Mouse (Mus musculus) spleen, postnatal 4 days (tissue): ENCODE results near the gene Slit1.

Experiments
- DNase-seq, 2 experiments: peaks; one replicate each; pipeline ENCODE4 v3.0.0; 2022; ENCODE audit warnings: low spot score in 2 of 2

Slit1 gene

DNA sequence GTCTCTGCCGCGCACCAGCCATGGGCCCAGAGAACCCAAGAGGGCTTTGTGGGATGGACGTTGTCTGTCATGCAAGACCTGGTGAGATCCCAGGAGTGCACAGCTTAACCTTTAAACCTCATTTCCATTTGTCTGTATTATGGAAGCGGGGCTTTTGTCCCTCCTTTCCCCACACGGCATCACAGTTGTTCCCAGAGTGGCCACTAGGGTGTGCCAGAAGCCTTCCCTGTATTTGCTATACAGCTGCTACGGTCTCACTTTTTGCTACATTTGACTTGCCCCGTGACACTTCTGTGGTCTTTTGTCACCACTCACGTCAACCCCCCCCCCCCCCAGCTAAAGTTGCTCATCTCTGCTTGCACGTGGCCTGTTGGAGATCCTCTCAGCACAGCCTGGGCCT, 87.5 kb downstream of the Slit1 start:
- DNase-seq = peak; percentile 64 to 87

- no peak for DNase-seq
Measured at GRCm38 (mm10) chr19:41655089-41655783, 88.2 kb downstream of the Slit1 start.

GRCm38 (mm10) chr19:41651967-41652366, 91.5 kb downstream of the Slit1 start:
- no peak for DNase-seq

DNA sequence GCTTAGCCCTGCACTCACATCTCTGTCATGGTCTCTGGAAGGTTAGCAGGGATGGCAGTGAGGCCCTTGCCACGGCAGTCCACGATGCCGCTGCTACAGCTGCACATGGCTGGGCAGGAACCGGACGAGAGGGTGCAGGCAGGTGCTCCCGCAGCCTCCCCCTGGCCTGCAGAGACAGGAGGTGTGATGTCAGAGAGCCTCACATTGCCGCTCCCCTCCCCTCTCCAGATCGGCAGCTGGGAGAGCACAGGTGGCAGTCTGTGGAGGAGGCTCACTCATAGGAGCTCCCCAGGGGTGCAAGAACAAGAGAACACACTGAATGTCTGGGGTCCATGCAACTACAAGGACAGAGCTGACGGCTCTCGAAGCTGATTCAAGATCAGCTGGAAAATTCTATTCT, 94.1 kb downstream of the Slit1 start:
- DNase-seq = no peak

DNA sequence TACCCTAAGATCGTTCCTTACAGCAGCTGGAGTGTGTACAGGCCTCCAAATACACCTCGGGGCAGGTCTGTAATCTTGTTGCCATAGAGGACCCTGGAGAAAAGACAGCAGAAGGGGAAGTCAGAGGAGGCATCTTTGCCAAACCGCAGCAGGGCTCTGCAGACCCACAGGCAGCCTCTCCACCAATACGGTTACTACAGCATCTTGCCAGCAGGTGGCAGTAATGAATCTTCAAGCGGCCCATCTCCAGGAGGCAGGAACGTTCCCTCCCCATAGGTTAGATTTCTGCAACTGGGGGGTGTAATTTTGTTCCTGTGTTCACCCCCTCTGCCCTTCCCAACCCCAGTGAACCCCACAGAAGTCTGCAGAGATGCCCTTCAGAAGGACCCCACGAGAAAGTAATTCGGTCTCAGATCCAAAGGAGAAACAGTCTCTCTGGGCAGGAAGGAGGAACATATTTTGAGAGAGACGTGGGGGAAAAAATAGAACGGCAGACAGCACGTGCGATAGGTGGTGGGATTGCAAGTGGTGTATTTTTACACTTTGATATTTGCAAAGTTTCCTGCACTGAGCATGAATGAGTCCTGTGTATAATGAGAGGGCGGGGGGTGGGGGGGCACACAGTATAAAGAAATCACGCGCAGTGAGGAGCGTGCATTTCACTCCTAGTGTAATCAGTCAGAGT, 96.4 kb downstream of the Slit1 start:
- peak; percentile 75 to 90 for DNase-seq

- DNase-seq = peak in 1 of 2 experiments; percentile 39
Measured at GRCm38 (mm10) chr19:41643010-41643409, 100.5 kb downstream of the Slit1 start.

DNA sequence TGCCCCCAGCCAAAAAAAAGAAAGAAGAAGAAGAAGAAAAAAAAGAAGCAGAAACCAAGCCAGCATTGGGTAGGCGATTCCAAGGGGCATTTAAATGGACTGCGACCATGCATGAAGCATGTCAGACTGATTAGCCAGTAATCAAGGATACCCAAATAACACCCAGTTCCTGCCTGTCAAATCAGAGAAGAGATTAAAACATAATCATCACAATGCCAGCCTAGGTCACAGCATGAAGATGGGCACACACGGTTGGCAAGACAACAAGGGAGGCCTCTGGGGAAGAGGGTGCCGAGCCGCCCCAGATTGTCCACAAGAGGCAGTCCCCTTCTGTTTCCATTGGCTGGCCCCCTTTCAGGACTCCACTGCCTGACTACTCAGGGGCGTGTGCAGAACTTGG, 108.5 kb downstream of the Slit1 start:
- DNase-seq = no peak

GRCm38 (mm10) chr19:41634099-41634498, 109.4 kb downstream of the Slit1 start:
- DNase-seq = no peak

GRCm38 (mm10) chr19:41629532-41629931, 113.9 kb downstream of the Slit1 start:
- peak; percentile 48 to 77 for DNase-seq

- no peak for DNase-seq
Measured at GRCm38 (mm10) chr19:41628970-41629369, 114.5 kb downstream of the Slit1 start.

DNA sequence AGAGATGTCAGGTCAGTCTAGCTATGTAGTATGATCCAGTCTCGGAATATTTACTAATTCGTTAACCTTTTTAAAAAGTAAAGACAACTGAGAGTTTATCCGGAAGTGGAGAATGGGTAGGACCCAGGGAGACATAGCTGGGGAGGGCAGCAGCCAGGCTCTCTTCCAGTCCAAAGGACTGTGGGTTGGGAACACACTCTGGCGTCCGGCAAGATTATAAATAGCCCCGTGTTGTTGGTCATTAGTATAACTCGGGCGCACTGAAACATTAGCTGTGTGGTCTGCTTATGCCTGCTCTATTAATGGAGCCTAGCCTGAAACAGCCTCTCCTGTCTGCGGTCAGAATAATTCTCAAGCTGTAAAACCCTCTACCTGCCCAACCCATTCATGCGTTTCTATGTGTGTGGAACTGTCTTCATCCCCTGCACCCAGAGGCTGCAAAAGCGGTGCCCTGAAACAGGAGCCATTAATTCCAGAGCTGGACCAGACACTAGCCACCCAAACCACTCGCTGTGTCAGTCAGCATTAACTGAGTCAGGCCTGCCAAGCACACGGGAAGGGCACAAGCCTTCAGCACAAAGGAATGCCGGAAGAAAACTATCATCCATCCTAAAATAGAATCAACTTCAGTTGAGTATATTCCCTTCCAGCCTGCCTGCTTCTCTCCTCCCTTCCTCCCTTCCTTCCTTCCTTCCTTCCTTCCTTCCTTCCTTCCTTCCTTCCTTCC, 122.9 kb downstream of the Slit1 start:
- no peak for DNase-seq

DNA sequence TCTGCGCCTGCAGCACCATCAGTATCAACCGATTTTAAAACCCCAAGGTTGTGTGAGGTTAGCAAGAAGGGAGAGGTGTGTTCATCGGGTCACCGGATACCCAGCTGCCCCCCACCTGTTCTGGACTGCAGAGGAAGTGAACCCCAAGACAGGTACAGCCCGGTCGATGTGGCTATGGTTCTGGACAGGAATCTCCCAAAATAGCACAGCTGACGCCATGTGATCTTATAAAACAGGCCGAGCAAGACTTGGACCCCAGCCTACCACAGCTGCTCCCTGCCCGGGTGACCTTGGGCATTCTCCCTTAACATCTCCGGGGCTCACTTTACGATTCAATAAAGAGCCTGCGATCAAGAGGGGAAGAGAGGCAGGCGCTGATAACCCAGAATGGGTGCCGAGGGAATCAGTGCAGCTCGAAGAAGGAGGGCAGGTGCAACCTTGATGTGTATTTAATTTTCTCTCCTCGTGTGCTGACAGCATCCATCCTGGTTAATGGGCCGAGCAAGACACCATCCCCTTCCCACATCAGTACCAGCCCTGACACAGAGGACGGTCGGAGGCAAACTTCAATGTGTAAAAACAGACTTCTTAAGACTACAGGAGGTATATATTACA, 124.6 kb downstream of the Slit1 start:
- DNase-seq = no peak

DNA sequence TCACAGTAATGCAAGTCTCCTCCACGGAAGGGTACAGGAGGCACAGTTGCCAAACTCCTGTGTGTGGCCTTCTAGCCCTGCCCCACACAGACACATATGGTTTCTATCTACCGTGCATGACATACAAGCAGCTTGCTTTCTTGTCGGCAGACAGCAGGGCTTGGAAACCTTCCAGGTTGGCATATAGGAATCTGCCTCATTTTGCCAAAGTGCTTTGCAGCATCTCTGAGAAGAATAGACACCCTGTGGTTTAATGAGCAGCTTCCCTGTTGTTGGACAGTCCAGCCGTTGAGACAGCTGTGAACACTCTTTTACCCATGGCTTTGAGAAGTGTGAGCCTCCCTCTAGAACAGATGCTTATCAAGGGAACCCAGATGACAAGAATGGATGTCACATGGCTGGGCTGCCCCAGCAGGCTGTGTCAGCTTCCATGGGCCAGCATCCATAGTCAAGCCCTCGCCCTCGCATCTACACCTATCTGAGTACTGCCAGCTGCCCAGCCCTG, 125.3 kb downstream of the Slit1 start:
- no peak for DNase-seq

- DNase-seq = no peak
Measured at GRCm38 (mm10) chr19:41617102-41617501, 126.4 kb downstream of the Slit1 start.

DNA sequence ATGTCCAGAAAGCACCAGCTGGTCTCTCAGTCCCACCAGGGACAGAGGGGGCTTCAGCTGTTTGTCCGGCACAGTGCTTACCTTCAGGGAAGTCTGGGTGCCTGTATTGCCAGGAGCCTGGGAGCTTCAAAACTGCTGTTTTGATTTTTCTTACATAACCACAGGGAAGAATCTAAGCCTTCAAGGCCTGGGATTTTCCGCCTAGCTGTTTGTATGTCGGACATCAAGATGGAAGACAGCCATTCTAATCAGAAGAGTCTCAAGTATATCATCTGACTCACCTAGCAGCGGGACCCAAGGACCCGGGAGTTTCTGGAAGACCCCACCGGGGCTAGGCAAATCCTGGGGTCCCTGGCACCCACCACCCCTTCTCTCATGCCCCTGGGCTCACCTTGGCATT, 127.2 kb downstream of the Slit1 start:
- no peak for DNase-seq

DNA sequence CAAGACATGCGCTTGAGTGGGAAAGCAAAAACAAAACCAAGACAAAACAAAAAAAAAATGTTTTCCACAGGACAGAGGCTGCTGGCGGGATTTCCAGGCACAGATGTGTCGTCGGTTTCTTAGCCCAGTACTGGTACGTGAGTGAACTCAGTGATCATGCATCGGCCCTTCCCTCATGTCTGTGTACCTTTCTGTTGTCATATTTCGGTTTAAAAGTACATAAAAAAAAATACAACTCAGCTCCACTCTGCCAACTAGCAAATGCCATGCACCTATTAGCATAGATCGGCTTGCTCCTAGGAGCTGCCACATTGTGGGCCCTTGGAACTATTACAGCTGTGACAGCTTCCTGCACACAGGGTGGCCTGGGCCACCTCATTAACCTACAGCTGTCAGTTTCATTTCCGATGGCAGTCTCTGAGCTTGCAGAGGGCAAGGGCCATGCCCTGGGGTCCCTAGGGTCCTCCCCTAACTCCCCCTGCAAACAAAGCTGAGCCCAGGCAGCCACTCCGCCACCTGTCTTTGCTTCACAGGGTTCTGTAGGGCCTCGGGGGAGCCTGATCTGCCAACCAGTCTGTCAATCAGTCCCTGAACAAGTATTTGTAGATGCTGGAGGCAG, 127.8 kb downstream of the Slit1 start:
- peak; percentile 68 to 80 for DNase-seq

- DNase-seq = no peak
Measured at GRCm38 (mm10) chr19:41613325-41614087, 130.0 kb downstream of the Slit1 start.

DNA sequence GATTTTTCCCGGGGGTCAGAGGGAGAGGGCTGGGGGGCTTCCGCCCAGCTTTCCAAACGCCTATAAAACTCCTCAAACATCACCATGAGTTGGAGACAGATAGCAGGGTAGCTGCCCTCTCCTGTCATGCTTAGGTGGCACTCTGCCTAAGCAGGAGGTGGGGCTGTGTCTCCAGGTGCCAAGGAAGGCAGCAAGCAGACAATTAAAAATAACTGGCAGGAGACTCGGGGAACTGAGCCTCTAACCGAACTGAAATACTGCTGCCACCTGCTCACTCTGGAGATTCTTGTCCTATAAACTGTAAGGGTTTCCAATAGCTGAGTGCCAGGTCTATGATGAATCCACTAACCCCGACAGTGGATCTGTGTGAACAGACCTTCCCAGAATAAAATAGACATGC, 131.8 kb downstream of the Slit1 start:
- no peak for DNase-seq

DNA sequence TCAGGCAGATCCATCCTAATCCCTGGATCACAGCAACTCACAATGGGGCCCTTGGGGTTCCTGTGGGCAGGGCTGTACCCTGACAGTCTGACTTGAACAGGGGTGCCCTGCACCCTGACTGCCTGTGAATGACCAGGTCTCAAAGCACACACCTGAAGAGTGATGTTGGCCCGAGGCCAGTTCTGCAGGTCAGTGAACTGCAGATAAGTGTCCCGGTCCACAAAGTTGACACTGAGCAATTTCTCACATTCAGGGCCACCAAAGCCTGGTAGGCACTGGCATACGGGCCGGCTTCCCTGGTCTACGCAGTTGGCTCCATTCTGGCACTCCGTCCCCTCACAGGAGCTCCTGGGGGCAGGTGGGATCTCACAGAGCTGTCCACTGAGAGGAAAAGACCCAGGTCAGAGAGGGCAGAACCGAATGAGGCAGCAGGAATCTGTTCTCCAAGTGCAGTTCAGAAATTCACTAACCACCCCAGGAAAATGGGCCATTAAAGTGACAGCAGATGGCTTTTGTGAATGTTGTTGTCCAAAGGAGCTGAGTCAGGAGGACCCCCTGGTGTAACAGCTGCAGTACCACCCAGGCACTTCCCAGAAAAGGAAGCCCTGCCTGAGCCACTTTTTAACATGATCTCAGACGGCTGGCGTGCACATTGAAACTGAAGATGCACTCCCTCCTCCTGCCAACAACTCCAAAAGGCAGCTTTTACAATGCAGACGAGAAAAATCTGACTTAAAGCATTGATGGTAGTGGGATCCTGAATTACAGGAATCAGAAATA, 137.1 kb downstream of the Slit1 start:
- no peak for DNase-seq

DNA sequence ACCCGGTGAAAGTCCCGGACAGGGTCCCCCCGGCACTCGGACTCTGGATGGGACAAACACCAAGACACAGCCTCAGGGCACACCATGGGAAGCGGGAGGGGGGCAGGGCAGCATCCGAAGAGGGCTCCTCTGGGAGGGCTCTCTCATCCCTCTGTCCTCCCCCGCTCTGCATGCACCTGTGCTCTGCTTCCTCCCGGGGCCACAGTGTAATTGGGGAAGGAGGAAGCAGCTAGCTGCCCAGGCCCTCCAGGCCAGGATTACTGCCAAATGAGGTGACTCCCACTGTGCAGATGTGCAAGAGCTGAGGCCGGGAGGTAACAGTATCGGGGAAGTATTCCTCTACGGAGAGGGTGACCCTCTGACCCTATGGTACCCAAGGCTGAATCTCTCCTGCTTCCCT, 142.8 kb downstream of the Slit1 start:
- no peak for DNase-seq
